Mouse (Mus musculus): ENCODE data around the gene Grhpr. TPM values are rescaled to one million over a fixed set of nuclear protein-coding genes. Genes with fewer than 3 reads are reported as not detected.

Gene Grhpr
- polyA plus RNA-seq, 1 experiment from 2014 or later: 98.6 TPM

DNA sequence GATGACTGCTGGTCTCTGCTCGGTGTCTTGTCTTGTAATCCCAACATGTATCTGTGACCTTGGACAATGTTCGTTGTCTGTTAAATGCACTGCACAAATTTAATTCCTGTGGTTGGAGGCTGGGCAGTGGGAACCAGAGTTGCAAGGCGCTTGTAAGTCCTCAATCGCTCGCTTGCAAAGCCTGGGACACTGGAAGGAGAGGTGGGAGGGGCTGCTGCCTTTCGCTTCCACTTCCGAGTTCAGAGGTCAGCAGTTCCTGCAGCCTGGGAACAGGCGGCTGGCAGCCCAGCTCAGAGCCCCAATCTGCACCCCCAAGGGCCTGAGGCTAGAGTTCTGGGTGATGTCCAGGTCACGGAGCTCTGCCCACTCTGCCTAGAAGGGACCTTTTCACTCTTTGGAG is 28.2 kb upstream of the Grhpr start:
- Histone ChIP-seq H3K4me3 (no peak overlapping the region), H3K27ac (no peak overlapping the region), H3K4me2 (no peak overlapping the region), H3K4me1 (no peaks in the 10 kb centered on the region), H3K9ac (no peak overlapping the region), H3K36me3 (no peaks in the 10 kb centered on the region), H3K27me3 (replicated peaks) (0 out of 2 replicates have a peak, but pooled peaks cover 6% of the 10 kb centered on the region), H3K9me3 (replicated peaks) (no peaks in the 10 kb centered on the region)
- 76% methylated on average over 9 of the region's 9 CpGs for WGBS (ENCODE audit: insufficient replicate concordance)
- no peak for ATAC-seq

DNA sequence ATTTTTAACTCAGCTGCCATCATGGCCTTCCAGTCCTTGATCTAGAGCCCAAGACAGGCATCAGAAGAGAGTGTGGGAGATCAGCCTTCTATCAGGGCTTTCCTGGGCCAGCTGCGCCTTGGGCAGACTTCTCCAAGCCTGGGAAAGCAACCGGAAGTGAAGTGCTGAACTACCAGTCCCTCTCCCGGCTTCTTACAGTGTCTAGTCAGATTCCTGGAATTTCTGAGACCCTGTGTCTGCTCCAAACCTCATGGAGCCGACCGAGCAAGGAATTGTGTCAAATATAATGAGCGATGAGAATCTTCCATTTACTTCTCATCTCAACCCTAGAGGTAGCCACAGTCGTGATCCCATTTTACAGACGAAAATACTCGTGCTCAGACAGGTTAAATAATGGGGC is 22.4 kb upstream of the Grhpr start:
- Histone ChIP-seq H3K9me3 (replicated peaks) (no peaks in the 10 kb centered on the region), H3K27ac (no peak overlapping the region), H3K27me3 (replicated peaks) (0 out of 2 replicates have a peak, but pooled peaks cover 6% of the 10 kb centered on the region), H3K4me2 (no peak overlapping the region), H3K4me1 (no peaks in the 10 kb centered on the region; the same call in 1 of the 2 replicates), H3K9ac (no peak overlapping the region), H3K4me3 (no peak overlapping the region), H3K36me3 (no peaks in the 10 kb centered on the region)
- 69% methylated on average over 9 of the region's 9 CpGs for WGBS (ENCODE audit: insufficient replicate concordance)
- ATAC-seq: no peak

DNA sequence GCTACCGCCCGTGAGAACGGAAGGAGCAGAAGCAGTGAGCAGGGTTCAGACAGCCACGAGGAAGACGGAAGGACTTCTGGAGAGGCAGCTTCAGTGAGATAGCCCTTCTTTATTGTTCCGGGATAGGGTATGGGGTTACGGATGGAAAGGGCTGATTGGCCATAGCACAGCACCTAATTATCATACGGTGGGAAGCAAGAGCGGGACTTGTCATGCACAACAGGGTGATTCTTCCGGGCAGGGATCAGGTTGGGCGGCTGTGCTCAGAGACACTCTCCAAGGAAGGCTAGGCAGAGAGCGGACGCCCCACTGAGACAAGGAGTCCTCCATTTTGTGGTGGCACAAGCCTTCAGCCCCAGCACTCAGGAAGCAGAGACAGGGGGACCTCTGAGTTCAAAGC is 22.0 kb upstream of the Grhpr start:
- Histone ChIP-seq H3K27me3 (replicated peaks) (0 out of 2 replicates have a peak, but pooled peaks cover 6% of the 10 kb centered on the region), H3K4me3 (no peak overlapping the region), H3K9ac (no peak overlapping the region), H3K9me3 (replicated peaks) (no peaks in the 10 kb centered on the region), H3K27ac (no peak overlapping the region), H3K36me3 (no peaks in the 10 kb centered on the region), H3K4me2 (no peak overlapping the region), H3K4me1 (no peaks in the 10 kb centered on the region; the same call in 1 of the 2 replicates)
- no peak for ATAC-seq
- 85% methylated on average over 13 of the region's 13 CpGs for WGBS (ENCODE audit: insufficient replicate concordance)

DNA sequence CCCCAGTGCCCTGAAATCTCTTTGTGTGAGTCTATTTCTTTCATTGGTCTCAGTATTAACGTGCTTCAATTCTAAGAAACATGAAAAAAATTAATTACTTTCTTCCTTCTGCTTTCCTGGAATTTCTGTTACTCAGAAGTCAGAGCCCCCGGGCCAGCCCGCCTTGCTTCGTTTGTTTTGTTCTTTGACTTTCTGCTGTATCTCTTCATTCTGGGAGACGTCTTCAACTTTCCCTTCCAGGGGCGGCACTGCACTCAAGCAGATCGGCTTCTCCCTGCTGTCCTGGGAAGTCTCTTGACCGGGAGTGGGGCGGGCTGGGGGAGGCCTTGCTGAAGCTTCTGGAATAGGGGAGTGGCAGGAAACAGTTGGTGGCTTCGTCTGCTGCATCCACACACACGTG is 18.0 kb upstream of the Grhpr start:
- no peak for ATAC-seq
- Histone ChIP-seq H3K27me3 (replicated peaks) (0 out of 2 replicates have a peak, but pooled peaks cover 10% of the 10 kb centered on the region), H3K36me3 (no peaks in the 10 kb centered on the region), H3K9me3 (replicated peaks) (no peaks in the 10 kb centered on the region), H3K4me1 (no peaks in the 10 kb centered on the region; the same call in 1 of the 2 replicates), H3K27ac (no peak overlapping the region), H3K4me3 (no peak overlapping the region), H3K9ac (no peak overlapping the region), H3K4me2 (no peak overlapping the region)
- WGBS (ENCODE audit: insufficient replicate concordance): 55% methylated on average over 11 of the region's 11 CpGs

DNA sequence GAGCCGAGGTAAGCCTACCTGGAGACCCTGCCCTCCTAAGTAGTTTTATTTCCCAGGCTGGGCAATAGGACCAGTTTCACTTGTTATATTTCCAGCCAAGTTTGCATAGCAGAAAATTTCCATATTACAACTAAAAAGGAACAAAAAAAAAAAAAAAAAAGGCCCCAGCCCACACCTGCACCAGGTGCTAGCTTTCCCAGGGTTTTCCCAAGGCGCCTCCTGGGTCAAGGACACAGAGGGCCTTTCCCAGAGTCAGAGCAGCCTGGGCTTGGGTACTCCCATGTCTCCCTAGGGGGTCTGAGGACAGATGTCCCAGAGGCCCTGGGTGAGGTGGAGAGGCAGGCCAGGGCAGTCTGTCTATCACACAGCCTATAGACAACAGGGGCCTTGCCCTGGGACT is 16.0 kb upstream of the Grhpr start:
- ATAC-seq: no peak
- Histone ChIP-seq H3K27ac (no peak overlapping the region), H3K4me1 (no peaks in the 10 kb centered on the region; the same call in 1 of the 2 replicates), H3K4me2 (no peak overlapping the region), H3K9ac (no peak overlapping the region), H3K27me3 (replicated peaks) (0 out of 2 replicates have a peak, but pooled peaks cover 5% of the 10 kb centered on the region), H3K4me3 (no peak overlapping the region), H3K36me3 (no peaks in the 10 kb centered on the region), H3K9me3 (replicated peaks) (no peaks in the 10 kb centered on the region)
- WGBS (ENCODE audit: insufficient replicate concordance): 58% methylated on average over 2 of the region's 2 CpGs

DNA sequence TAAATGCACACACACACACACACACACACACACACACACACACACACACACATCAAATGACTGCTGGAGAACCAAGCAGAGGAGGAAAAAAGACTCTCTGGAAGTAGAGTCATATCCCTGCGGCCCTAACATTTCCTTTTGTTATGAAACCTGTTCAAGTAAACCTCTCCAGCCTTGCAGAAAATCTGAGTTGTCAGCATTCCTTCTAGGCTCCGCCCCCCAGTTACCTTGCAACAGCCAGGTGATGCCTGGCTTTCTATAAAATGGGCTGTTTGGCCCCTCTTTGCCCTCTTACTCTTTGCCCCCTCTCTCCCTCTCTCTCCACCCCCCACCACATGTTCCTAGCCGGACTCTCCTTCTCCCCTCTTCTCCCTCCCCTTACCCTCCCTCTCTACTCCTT is 15.5 kb upstream of the Grhpr start:
- WGBS (ENCODE audit: insufficient replicate concordance): 66% methylated on average over 3 of the region's 3 CpGs
- Histone ChIP-seq H3K9ac (no peak overlapping the region), H3K9me3 (replicated peaks) (no peaks in the 10 kb centered on the region), H3K36me3 (no peaks in the 10 kb centered on the region), H3K4me2 (no peak overlapping the region), H3K4me1 (no peaks in the 10 kb centered on the region; the same call in 1 of the 2 replicates), H3K4me3 (no peak overlapping the region), H3K27me3 (replicated peaks) (0 out of 2 replicates have a peak, but pooled peaks cover 5% of the 10 kb centered on the region), H3K27ac (no peak overlapping the region)
- ATAC-seq: no peak

DNA sequence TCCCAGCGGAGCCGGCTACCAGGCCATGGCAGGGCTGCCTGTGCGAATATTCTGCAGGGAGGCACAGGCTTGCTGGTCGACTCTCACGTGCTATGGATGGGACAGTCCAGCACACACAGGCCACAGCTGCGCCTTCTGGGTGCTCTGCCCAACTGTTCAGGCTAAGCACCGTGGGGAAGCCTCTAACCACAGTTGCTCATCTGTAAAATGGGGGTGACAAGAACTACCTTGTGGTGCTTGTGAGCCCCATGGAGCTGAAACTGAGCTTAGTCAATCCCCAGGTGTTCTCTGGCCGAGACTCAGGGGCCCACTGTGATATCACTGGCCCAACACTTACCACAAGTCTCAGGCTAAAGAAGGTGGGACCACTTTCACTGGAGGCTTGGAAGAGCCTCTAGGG is 13.8 kb upstream of the Grhpr start:
- Histone ChIP-seq H3K9ac (no peak overlapping the region), H3K4me1 (no peaks in the 10 kb centered on the region; the same call in 1 of the 2 replicates), H3K9me3 (replicated peaks) (no peaks in the 10 kb centered on the region), H3K4me2 (no peak overlapping the region), H3K36me3 (no peaks in the 10 kb centered on the region), H3K27me3 (replicated peaks) (0 out of 2 replicates have a peak, but pooled peaks cover 9% of the 10 kb centered on the region), H3K4me3 (no peak overlapping the region), H3K27ac (no peak overlapping the region)
- WGBS (ENCODE audit: insufficient replicate concordance): 66% methylated on average over 8 of the region's 8 CpGs
- no peak for ATAC-seq

DNA sequence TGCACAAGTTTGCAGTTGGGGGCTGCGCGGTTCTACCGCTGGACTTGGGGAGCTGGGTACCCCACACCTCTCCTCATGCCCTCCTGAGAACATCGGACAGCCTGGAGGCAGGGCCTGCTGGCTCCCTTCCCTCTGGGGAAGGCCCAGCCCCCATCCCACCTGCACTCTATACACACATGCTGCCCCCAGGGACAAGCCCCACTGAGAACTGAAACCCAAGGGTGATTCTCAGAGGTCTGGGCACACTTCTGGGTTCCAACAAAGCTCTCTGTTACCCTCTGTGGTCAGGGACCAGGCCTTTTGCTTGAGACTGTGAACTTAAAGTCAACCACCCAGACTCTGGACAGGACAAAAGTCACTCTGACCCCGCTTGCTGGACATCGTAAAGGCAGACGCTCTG is 11.1 kb upstream of the Grhpr start:
- H3K36me3 ChIP-seq: no peaks in the 10 kb centered on the region
- no peak overlapping the region for H3K4me2 ChIP-seq
- no peak overlapping the region for H3K27ac ChIP-seq
- no peak for ATAC-seq
- H3K4me1 ChIP-seq: peaks cover 10% of the 10 kb centered on the region
- no peak overlapping the region for H3K9ac ChIP-seq
- H3K9me3 ChIP-seq (replicated peaks): no peaks in the 10 kb centered on the region
- 0 out of 2 replicates have a peak, but pooled peaks cover 9% of the 10 kb centered on the region for H3K27me3 ChIP-seq (replicated peaks)
- 86% methylated on average over 7 of the region's 7 CpGs for WGBS (ENCODE audit: insufficient replicate concordance)
- no peak overlapping the region for H3K4me3 ChIP-seq

DNA sequence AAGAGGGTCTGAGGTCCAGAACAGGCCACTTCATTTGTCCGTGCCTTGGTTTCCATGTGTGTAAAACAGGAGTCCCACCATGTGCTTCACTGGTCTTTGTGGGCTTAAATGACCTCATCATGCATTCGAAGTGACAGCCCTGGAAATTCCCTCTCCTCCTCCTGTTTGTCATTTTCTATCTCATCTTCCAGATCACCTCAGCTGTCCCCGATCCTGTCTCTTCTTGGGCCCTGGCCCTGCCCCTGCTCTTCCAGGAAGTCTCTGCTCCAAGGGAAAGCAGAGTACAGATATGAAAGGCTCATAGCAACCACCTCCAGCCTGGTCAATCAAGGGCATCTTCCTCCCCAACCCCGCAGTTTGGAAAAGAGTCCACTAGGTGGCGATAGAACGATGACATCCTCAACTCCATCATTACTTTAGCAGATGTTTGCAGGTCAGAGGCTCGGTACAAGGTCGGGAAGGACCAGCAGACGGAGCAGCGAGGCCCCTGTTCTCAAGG is 10.5 kb upstream of the Grhpr start:
- peaks cover 10% of the 10 kb centered on the region for H3K4me1 ChIP-seq
- ATAC-seq: no peak
- no peak overlapping the region for H3K27ac ChIP-seq
- H3K9ac ChIP-seq: no peak overlapping the region
- H3K9me3 ChIP-seq (replicated peaks): no peaks in the 10 kb centered on the region
- 0 out of 2 replicates have a peak, but pooled peaks cover 9% of the 10 kb centered on the region for H3K27me3 ChIP-seq (replicated peaks)
- no peak overlapping the region for H3K4me2 ChIP-seq
- 16% methylated on average over 10 of the region's 10 CpGs for WGBS (ENCODE audit: insufficient replicate concordance)
- no peak overlapping the region for H3K4me3 ChIP-seq
- H3K36me3 ChIP-seq: no peaks in the 10 kb centered on the region

DNA sequence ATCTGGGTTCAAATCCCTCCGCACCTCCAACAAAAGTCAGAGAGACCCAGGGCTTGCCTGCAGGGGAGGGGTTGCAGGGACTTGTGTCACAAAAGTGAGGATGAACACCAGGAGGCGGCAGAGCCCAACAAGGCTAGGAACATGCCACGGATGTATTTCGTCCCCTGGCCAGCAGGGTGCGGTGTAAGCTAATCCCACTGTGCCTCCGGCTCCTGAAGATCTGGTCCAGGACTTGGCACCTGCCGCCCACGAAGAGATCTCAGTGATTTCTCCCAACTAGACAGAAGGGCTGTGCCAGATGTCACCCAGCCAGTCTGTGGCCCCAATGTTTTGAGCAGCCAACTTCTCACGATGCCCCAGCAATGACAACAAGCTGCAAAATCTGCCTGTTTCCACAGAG is 7.7 kb upstream of the Grhpr start:
- no peak overlapping the region for H3K27ac ChIP-seq
- peak overlapping the region; percentile 53 for H3K4me2 ChIP-seq
- WGBS (ENCODE audit: insufficient replicate concordance): 9% methylated on average over 9 of the region's 9 CpGs
- 0 out of 2 replicates have a peak, but pooled peaks cover 4% of the 10 kb centered on the region for H3K27me3 ChIP-seq (replicated peaks)
- H3K4me3 ChIP-seq: no peak overlapping the region
- peak; percentile 64 for ATAC-seq
- peaks cover 3% of the 10 kb centered on the region; the same call in 1 of the 2 replicates for H3K9me3 ChIP-seq (replicated peaks)
- H3K9ac ChIP-seq: no peak overlapping the region
- H3K4me1 ChIP-seq: peaks cover 10% of the 10 kb centered on the region
- H3K36me3 ChIP-seq: no peaks in the 10 kb centered on the region

DNA sequence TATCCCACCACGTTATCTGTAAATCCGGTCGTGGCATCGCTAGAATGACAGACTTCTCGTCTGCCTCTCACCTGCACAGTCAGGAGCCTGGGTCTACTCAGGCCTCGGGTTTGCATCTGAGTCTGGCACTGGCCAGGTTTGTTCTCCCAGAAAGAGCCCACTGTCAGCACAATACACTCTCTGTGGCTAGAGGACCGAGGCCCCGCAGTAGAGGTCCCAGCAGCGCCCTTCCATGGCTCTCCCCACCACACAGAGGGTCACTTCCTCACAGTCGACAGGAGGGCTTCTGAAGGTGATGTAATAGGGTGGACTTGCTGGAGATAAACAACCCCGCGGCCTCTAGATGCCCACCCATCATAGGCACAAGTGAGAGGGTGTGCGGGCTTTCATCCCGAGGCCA is 7.3 kb upstream of the Grhpr start:
- ATAC-seq: peak; percentile 24
- Histone ChIP-seq H3K4me2 (peak overlapping the region; percentile 53), H3K27me3 (replicated peaks) (0 out of 2 replicates have a peak, but pooled peaks cover 4% of the 10 kb centered on the region), H3K9me3 (replicated peaks) (peaks cover 3% of the 10 kb centered on the region; the same call in 1 of the 2 replicates), H3K4me1 (peaks cover 10% of the 10 kb centered on the region), H3K27ac (no peak overlapping the region), H3K36me3 (no peaks in the 10 kb centered on the region), H3K4me3 (no peak overlapping the region), H3K9ac (no peak overlapping the region)
- 36% methylated on average over 14 of the region's 14 CpGs for WGBS (ENCODE audit: insufficient replicate concordance)

DNA sequence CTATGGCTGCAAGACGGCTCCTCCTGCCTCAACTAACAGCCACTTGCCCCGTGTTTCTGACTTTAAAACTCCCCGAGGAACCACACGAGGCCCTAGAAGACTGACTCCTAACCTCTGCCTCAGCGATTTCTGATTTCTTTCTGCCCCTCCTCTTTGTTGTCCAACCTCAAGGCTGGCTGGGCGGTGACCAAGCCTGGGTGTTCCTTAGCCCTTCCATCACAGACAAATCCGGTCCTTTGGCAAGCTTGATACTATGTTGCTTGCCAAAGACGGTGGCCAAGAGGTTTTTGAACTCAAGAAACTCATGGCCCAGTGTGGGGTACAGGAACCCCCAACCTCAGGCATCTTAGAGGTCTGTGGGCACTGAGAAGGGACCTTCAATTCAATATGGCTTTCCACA is 6.9 kb upstream of the Grhpr start:
- H3K4me3 ChIP-seq: no peak overlapping the region
- whole genome bisulfite sequencing (ENCODE audit: insufficient replicate concordance): 66% methylated on average over 8 of the region's 8 CpGs
- ATAC-seq: no peak
- no peak overlapping the region for H3K9ac ChIP-seq
- H3K27me3 ChIP-seq (replicated peaks): 0 out of 2 replicates have a peak, but pooled peaks cover 4% of the 10 kb centered on the region
- peaks cover 3% of the 10 kb centered on the region; the same call in 1 of the 2 replicates for H3K9me3 ChIP-seq (replicated peaks)
- H3K4me2 ChIP-seq: no peak overlapping the region
- H3K36me3 ChIP-seq: no peaks in the 10 kb centered on the region
- no peak overlapping the region for H3K27ac ChIP-seq
- peaks cover 13% of the 10 kb centered on the region for H3K4me1 ChIP-seq
